Mouse (Mus musculus): ENCODE measurements at regions not wholly inside any gene's neighbourhood (a gene's known extent, or its start where the extent isn't known, plus 50 kb on each side); places are given as distances from the start of the nearest gene placed in this dataset.

- TF ChIP-seq POLR2A (IDR thresholded peaks at IDR 0.05; ENCODE audit: borderline replicate concordance, insufficient read depth, low read length), result no peak
- no peak for TF ChIP-seq CTCF (IDR thresholded peaks at IDR 0.05; ENCODE audit: borderline replicate concordance, insufficient read depth, low read depth, low read length)
Observed at GRCm38 (mm10) chr1:63851476-63852094, 82.5 kb upstream of the 4933402D24Rik start.
